Mouse (Mus musculus): Measurements from ENCODE around the gene Cpsf3.
A peak's percentile ranks its signal among the peaks of the same experiment; 100 is the strongest.

The Cpsf3 gene

DNA sequence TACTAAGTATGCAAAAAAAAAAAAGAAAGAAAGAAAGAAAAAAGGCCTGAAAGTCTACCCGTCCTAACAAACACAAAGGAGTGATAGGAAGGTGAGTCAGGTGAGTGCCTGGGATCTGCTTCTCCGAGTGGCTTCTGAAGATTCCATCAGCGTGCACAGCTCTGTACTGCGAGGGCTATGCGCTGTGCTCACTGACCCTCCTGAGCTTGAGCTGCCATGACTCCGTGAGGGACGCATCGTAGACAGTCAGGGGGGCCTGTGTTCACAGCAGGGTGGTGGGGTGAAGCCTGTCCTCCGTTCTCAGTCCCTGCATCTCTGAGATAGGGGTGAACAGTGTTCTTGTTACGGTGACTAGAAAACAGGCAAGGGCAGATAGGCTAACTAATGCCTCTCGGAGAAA, 13.7 kb downstream of the Cpsf3 start:
- DNase-seq = no peak

GRCm38 (mm10) chr12:21301324-21301723, 16.1 kb downstream of the Cpsf3 start:
- no peak for DNase-seq

DNA sequence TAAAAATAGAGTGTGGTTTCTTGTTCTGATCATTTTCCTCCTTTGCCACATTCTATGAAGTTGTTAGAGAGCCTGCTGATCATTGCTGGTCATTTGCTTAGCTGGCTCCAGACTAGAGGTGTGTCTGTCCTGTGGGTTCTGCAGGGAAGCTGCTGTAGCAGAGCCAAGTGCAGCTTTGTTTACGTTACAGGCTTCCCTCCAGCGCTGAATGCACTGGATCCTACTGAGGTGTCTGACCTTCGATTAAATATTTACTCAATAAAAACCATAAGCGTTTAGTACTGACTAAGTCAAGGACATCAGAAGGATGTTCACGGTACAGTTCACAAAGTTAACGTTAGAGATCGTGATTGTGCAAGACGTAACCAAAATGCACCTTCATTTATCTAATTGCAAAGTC, 16.7 kb downstream of the Cpsf3 start:
- DNase-seq = no peak

DNA sequence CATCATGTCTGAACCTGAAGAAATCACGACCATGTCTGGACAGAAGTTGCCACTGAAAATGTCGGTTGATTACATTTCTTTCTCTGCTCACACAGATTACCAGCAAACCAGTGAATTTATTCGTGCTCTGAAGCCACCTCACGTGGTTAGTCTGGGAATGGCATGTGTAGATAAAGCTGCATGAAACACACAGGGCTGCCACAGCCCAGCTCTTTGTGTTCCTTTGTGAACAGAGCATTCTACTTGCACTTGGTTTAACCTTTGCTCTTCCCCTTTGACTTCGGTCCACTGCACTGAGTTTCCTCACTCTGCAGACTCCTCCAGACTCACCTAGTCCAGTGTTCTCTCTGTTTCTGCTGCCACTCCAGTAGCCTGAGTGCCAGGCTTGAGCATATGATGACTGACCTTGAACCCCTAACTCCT, 17.2 kb downstream of the Cpsf3 start:
- no peak for DNase-seq

GRCm38 (mm10) chr12:21305741-21306140, 20.6 kb downstream of the Cpsf3 start:
- DNase-seq = no peak

- no peak for DNase-seq
Measured at GRCm38 (mm10) chr12:21306721-21307120, 21.5 kb downstream of the Cpsf3 start.

DNA sequence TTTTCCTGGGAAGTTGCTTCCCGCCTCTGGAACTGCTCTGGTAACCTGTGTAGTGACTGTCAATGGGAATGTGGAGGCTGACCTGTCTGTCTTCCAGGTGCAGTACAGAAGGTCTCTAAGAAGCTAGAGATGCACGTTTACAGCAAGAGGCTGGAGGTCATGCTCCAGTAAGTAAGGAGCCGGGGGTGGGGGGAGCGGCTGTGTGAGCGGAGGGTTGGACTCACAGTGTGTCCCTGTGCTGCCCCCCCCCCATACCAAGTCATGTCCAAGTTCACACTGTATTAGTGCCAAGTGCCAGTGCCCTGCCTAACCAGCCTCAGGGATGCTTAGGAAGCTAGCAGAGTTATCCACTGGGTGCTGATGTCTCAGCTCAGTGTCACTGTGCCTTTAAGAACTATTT, 27.0 kb downstream of the Cpsf3 start:
- no peak for DNase-seq

- peak; percentile 87 for DNase-seq
Measured at GRCm38 (mm10) chr12:21315923-21316868, 31.0 kb downstream of the Cpsf3 start, which contains the start of gene Iah1. Gene Iah1 (plus strand): TSS chr12:21316389.

- DNase-seq = peak in 1 of 2 experiments; percentile 30
Measured at GRCm38 (mm10) chr12:21316869-21317265, 31.7 kb downstream of the Cpsf3 start.

DNA sequence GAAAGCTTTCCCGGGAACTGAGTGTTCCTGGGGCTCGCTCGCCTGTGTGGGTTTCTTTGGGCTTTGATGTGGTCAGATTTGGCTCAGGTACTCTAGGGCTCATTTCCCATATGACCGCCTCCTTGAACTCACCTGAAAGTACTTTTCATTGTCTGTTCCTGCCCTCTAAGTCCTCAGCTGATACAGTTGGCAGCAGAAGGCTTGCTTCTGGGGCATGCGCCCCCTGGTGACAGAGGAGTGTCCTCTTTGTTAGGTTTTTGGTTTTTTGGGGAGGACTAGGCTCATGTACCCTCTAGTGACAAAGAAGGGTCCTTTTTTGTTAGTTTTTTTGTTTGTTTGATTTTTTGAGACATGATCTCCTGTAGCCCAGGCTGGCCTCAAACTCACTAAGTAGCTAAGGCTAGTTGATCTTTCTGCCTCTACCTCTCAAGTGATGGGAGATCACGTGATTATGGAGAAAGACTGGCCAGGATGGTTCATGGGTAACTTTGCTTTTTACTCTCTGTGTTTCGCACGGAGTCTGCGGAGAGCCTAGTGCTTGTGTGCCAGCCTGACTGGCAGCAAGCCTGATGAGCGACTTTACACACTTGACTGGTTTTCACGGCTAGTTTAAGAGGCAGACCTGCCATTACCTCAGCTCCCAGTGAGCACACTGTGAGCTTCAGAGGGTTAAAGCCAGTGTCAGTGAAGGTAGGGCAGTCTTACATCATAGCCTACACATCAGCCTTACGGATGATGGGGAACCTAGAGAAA, 33.1 kb downstream of the Cpsf3 start:
- peak; percentile 69 to 75 for DNase-seq

- peak; percentile 28 to 38 for DNase-seq
Measured at GRCm38 (mm10) chr12:21320317-21320716, 35.1 kb downstream of the Cpsf3 start.

- DNase-seq = no peak
Measured at GRCm38 (mm10) chr12:21321170-21321569, 36.0 kb downstream of the Cpsf3 start.

DNA sequence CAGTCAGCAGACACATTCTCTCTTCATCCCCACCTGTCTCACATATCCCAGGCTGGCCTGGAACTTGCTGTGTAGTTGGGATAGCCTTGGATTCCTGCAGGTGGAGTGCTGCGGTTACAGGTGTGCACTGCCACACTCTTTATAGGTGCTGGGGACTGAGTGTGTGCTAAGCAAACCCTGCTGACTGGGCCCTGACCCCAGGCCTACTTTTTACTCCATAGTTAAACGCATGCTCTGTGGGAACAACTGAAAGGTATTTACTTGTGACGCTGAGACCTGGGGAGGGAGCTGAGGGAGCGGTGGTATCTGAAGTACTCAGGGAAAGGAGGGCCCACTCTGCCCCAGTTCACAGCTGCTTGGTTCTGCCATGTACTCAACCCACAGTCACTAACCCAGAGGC, 37.1 kb downstream of the Cpsf3 start:
- no peak for DNase-seq

DNA sequence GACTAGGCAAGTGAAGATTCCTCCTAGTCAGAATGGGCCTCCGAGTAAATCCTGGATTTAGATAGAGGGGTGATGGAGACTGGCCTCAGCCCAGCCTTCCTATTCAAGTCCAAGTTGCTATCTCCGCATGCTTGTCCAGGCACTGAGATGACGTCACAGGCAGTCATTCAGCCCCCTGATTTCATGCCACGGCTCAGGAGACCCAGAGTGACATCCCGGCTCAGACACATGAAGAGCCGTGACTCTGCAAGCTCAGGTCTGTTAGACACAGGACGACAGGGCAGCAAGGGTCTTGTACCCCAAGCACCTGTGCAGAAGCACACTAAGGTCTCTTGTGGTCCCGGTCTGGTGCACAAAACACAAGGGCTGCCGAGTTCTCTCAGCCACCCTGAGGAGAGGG, 37.7 kb downstream of the Cpsf3 start:
- DNase-seq = no peak

GRCm38 (mm10) chr12:21324101-21324500, 38.9 kb downstream of the Cpsf3 start:
- no peak for DNase-seq

GRCm38 (mm10) chr12:21325266-21325665, 40.1 kb downstream of the Cpsf3 start:
- no peak for DNase-seq

DNA sequence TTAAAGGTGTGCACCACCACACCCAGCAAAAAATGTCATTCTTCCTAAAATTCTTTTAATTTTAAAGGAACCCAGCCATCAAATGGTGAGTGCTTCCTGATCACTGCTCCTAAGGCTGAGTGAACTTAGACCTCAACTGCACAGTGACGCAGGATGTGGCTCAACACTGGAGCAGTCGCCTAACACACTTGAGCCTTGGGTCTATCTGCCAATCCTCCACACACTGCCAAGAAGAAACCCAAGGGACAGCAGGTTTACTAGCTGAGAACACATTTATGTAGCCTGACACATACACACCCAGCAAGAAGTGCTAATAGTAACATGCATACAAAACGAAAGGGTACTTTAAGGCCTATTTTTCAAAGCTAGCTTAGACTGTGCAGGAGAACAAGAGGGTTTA, 41.1 kb downstream of the Cpsf3 start:
- no peak for DNase-seq

DNA sequence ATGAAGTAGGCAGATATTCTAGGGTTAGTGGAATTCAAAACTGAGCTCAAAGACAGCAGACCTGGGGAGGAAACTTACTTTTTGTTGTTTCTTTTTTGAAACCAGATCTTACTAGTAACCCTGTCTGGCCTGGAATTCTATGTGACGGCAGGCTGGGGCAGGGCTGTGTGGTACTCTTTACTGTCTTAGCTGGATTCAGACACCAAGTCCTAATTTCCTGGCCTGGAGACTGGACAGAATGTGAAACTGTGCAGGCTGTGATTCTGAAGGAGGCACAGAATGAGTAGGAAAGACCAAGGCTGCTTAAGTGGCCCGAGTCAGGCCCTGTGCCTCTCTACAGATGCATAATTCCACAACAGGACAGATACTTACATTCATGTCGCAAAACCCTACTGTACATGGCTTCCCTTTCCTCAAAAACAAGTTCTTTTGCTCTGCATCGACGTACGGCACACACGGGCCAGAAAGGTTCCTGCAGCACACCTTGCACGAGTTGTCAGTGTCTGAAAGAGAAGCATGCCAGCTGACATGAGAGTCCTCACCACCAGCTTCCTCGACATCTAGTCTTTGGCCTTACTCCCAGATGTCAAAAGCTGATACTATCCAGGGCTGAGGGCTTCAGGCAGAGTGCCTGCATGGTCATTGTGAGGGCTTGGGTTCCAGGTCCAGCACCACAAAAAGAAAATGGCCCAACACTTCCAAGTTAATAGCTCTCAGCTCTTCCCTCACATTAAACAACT, 44.6 kb downstream of the Cpsf3 start:
- no peak for DNase-seq

DNA sequence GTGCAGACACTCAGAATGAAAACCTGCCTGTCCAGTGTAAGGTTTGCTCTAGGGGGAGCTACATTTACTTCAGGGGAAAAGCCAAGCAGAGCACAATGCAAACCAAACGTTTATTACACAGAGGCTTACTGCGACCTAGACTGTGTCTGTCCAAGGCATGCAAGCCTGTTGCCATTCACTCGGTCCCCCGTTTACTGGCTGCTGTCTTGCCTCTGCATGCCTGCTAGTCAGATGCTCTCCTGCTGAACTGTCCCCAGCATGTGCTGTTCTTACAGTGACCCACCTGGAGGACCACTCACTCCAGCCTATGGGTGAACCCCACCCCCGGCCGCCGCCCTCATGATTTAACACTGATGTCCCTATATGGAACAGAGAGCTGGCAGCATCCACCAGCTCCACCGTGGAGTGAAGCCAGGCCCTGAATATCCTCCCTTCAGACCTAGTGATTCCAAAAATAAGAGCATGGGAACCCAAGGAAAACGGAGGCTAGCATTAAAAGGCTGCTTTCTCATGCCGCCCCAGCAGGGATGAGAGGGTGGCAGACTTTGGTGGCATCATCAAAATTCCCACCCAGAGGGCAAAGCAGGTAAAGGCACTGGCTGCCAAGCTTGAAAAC, 45.9 kb downstream of the Cpsf3 start:
- DNase-seq = no peak

DNA sequence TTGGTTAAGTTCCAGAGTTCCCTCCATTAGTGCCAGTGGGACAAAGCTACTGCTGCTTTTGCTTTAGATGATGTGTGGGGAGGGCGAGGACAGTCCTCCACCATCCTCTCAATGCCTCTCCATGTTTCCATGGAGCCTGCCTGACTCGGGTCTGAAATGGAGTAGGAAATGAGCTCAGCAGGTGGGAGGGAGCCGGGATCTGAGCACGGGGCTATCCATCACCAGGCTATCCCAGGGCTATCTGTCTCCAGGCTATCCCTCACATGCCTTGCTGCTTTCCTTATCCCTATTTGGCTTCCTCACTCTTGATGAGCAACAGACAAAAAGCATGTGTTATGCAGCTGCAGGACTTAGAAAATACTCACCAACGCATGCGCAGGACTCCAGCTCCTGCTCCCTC, 46.5 kb downstream of the Cpsf3 start:
- no peak for DNase-seq

- no peak for DNase-seq
Measured at GRCm38 (mm10) chr12:21333021-21333420, 47.8 kb downstream of the Cpsf3 start.

DNA sequence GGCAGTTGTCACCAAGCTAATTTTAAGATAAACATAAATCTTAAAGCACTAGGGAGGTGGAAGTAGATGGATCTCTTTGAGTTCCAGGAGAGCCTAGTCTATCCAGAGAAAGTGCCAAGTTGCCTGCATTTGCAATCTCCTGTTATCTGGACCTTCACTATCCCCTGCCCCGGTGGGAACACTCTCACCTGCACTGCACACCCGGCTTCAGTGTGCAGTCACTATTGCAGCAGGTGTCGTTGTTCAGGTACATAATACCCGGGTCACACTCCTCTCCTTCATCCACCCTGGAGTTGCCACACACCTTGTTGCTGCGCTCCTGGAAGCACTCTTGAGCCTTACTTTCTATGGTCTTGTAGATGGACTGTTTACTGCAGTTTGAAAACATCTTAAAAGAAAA, 48.6 kb downstream of the Cpsf3 start:
- no peak for DNase-seq

DNA sequence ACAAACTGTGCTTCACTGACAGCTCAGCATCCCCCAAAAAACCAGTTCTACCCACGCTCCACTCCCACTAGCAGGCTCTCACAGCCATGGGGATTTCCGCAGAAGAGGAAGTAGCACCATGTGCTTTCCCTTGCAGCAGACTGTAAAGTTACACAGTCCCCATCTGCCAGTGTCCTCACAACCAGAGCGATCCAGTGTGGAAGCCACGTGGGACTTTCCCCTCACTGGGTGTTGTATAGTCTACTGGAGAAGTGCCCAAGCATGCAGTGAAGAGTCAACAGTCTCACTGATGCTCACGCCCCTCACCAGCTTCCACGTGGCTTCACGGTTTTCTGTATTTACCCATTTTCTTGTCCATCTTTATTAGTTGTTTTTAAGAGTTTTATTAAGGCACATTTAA, 50.7 kb downstream of the Cpsf3 start:
- no peak for DNase-seq

Data from cerebellum, adult 18-20 months (tissue).